Mouse (Mus musculus) lung, embryonic 15.5 days (tissue): ENCODE results near the gene Sox5. TPM values are rescaled to one million over a fixed set of nuclear protein-coding genes. Genes with fewer than 3 reads are reported as not detected.

Source experiments
- ATAC-seq: fragments of 200-750 bp; cut with Nextera tagmentation; 2 replicates; pipeline ENCODE4 v1.8.0; 2017; ENCODE audit warnings: moderate number of reproducible peaks, borderline replicate concordance; ENCODE audit not compliant: low FRiP score, low TSS enrichment; ENCODE audit errors: extremely low read depth
- H3K27ac ChIP-seq: fragments of 300-500 bp; sonication (generic); 2 replicates; pipeline ENCODE4 v1.5.1; 2015; ENCODE audit warnings: moderate library complexity, mild to moderate bottlenecking, inconsistent platforms
- H3K27me3 ChIP-seq: fragments of 300-500 bp; sonication (generic); 2 replicates; pipeline ENCODE4 v1.6.1; 2015; ENCODE audit warnings: inconsistent platforms
- H3K36me3 ChIP-seq: fragments of 300-500 bp; sonication (generic); 2 replicates; pipeline ENCODE4 v1.6.1; 2015; ENCODE audit warnings: inconsistent platforms
- H3K4me1 ChIP-seq: fragments of 300-500 bp; sonication (generic); 2 replicates; pipeline ENCODE4 v1.6.1; 2015; ENCODE audit warnings: inconsistent platforms
- H3K4me2 ChIP-seq: fragments of 300-500 bp; sonication (generic); 2 replicates; pipeline ENCODE4 v1.6.1; 2015; ENCODE audit warnings: inconsistent platforms, mild to moderate bottlenecking, moderate library complexity
- H3K4me3 ChIP-seq: fragments of 300-500 bp; sonication (generic); 2 replicates; pipeline ENCODE4 v1.5.1; 2015; ENCODE audit warnings: mild to moderate bottlenecking, inconsistent platforms
- H3K9ac ChIP-seq: fragments of 300-500 bp; sonication (generic); 2 replicates; pipeline ENCODE4 v1.6.1; 2015; ENCODE audit warnings: inconsistent platforms
- H3K9me3 ChIP-seq: fragments of 300-500 bp; sonication (generic); 2 replicates; pipeline ENCODE4 v1.6.1; 2016; ENCODE audit warnings: inconsistent platforms
- WGBS: fragments of 180-500 bp; shearing (Covaris S2); methylation state at CpG from one replicate; pipeline ENCODE4 v1.1.7; 2015; 5-methylcytosine and 5-hydroxymethylcytosine counted together
- polyA plus RNA-seq: library from polyadenylated mRNA; unstranded; fragments of >200 nt; fragmentation: Nextera tagmentation; extraction: Ambion mirVana; gene quantifications from 2 replicates; pipeline ENCODE4 v1.2.1, GENCODE M21; 2015

Gene Sox5
- polyA plus RNA-seq, 1 experiment from 2014 or later, result 23.7 TPM

DNA sequence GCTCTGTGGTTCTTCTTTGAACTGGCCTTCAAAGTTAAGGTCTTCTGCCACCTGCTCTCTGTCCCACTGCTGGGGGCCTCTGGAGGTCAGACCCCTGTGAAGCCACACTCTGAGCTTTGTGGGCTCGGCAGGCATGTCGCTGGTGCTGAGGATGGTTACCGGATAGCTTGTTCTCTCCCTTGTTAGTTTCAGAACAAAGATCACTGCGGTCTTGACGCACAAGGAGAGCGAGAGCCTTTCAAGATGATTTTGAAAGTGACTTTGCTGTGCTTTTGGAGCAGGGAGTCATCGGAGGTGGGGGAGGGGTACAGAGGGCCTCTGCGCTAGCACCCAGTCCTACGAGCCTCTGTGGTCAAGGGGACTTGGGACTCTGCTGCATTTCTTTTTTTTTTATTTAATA lies 240.5 kb downstream of the Sox5 start:
- H3K27ac ChIP-seq, result no peak overlapping the region
- no peaks in the 10 kb centered on the region for H3K27me3 ChIP-seq
- H3K9me3 ChIP-seq, result no peaks in the 10 kb centered on the region
- no peak overlapping the region for H3K4me2 ChIP-seq
- WGBS, result 84% methylated on average over 9 of the region's 9 CpGs
- no peaks in the 10 kb centered on the region for H3K36me3 ChIP-seq
- ATAC-seq, result no peak
- no peak overlapping the region for H3K4me3 ChIP-seq
- no peak overlapping the region for H3K9ac ChIP-seq
- H3K4me1 ChIP-seq, result no peaks in the 10 kb centered on the region

DNA sequence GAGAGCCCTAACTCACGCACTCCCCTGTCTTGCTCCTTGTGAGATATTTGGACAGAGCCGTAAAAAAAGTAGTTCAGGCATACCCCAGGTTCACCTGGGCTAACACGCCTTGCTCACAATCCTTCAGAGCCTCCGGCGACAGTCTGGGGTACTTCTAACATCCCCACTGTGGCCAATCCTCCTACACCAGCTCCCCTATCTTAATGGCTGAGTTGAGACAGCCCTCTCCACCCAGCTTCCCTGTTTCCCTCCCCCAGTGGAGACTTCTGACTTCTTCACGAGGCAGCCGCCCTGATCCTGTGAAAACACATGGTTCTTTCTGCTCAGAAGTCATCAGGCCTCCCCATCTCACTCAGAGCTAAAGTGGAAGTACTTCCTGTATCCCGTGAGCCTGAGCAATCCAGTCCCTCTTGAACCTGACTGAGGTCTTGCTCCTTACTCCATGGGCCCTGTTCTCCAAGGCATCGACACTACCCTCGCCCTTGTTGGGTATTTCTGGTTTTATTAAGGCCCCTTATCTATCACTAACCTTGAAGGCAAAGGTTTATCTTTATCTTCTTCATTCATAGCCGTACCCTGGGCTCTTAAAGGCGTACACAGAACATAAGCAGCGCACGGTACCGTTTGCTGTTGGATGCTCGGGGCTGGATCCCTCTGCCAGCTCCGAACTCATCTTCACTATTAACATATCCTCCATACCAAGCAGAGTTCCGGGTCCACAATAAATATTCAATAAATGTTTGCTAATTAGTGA lies 242.2 kb downstream of the Sox5 start:
- Histone ChIP-seq H3K36me3 (no peaks in the 10 kb centered on the region), H3K9ac (no peak overlapping the region), H3K4me1 (no peaks in the 10 kb centered on the region), H3K27me3 (no peaks in the 10 kb centered on the region), H3K4me3 (no peak overlapping the region), H3K9me3 (no peaks in the 10 kb centered on the region), H3K4me2 (no peak overlapping the region), H3K27ac (no peak overlapping the region)
- no peak for ATAC-seq
- 74% methylated on average over 18 of the region's 18 CpGs for WGBS

DNA sequence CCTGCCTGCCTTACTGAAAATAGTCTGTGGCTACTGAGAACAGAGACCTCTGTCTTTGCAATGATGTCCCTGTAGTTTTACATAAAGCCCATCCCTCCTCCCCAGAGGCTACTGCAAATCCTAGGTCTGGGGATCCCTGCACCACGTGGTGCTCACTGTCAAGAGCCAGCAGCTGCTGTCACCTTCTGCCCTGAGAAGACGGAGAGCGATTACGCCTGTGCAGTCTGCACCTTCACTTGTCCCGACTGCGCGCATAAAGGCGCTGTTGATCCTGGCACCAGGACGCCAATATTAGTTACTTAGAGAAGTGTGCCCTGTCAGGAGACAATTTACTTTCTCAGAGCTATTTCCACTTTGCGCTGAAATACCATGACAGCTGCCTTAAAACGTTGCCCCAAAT lies 258.3 kb downstream of the Sox5 start:
- no peak for ATAC-seq

DNA sequence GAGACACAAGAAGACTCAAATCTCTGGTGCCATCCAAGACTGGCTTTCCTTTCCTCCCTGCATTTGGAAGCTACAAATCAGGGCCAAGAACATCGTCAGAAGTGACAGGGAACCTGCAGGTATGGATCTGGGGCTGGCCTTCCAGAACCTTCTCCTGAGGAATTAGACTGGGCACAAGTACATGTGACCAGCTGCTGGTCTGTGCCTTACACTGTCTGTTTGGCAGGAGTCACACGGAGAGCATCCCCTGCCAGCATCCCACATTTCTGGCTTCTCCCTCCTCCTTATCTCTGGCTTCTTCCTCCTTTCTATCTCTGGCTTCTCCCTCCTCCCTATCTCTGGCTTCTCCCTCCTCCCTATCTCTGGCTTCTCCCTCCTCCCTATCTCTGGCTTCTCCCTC lies 263.0 kb downstream of the Sox5 start:
- Histone ChIP-seq H3K36me3 (no peaks in the 10 kb centered on the region), H3K4me1 (peaks cover 4% of the 10 kb centered on the region), H3K9me3 (no peaks in the 10 kb centered on the region; the same call in 1 of the 2 replicates), H3K4me2 (no peak overlapping the region), H3K4me3 (no peak overlapping the region), H3K27ac (no peak overlapping the region), H3K9ac (no peak overlapping the region), H3K27me3 (no peaks in the 10 kb centered on the region)
- WGBS, result 86% methylated on average over 2 of the region's 2 CpGs
- no peak for ATAC-seq

More for the DNA sequence above, 258.3 kb downstream of the Sox5 start:
- no peaks in the 10 kb centered on the region for H3K36me3 ChIP-seq
- H3K4me2 ChIP-seq, result no peak overlapping the region
- H3K9ac ChIP-seq, result no peak overlapping the region
- no peaks in the 10 kb centered on the region for H3K27me3 ChIP-seq
- no peak overlapping the region for H3K4me3 ChIP-seq
- no peak overlapping the region for H3K27ac ChIP-seq
- WGBS, result 44% methylated on average over 11 of the region's 11 CpGs
- H3K4me1 ChIP-seq, result no peaks in the 10 kb centered on the region
- H3K9me3 ChIP-seq, result no peaks in the 10 kb centered on the region; the same call in 1 of the 2 replicates

DNA sequence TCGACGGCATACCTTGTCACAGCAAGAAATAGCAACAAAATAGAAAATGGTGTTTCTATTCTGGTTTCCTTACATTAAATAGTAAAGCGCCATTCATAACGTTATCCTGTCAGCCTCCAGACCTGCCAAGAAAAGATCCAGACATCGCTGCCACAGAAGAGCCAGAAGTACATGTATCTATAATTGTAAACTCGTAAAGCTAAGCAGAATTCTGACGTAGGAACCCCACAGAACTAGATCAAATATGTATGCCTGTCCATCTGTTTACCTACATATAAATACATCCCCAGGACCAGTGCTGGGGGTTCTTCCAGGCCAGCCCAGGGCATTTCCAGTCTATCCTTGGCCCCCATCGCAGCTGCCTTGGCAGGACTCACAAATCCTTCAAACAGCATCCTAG lies 265.9 kb downstream of the Sox5 start:
- Histone ChIP-seq H3K27ac (no peak overlapping the region), H3K9ac (no peak overlapping the region), H3K27me3 (no peaks in the 10 kb centered on the region), H3K4me1 (peaks cover 13% of the 10 kb centered on the region), H3K4me3 (no peak overlapping the region), H3K9me3 (no peaks in the 10 kb centered on the region; the same call in 1 of the 2 replicates), H3K36me3 (no peaks in the 10 kb centered on the region), H3K4me2 (no peak overlapping the region)
- ATAC-seq, result no peak
- WGBS, result 75% methylated on average over 8 of the region's 8 CpGs

DNA sequence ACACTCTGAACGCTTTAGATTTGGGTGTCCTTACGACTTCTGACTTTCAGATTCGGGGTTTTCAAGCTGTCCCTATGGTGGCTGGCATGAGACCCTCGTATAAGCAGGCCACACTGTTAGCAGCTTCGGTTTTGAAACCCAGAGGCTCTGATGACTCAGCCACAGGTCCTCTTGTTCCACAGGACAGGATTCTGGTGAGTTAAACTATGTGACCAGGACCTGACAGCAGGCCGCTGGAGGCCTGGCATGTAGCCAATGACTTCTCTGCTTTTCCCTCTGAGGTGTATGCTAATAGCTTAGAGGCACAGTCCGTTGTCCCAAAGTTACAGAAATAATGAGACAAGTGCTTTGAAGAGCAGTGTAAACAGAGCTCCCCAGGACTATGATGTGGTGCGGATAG lies 268.0 kb downstream of the Sox5 start:
- H3K4me3 ChIP-seq, result no peak overlapping the region
- H3K27ac ChIP-seq, result no peak overlapping the region
- no peaks in the 10 kb centered on the region for H3K36me3 ChIP-seq
- 32% methylated on average over 8 of the region's 8 CpGs for WGBS
- H3K9ac ChIP-seq, result no peak overlapping the region
- no peaks in the 10 kb centered on the region for H3K9me3 ChIP-seq
- no peaks in the 10 kb centered on the region for H3K27me3 ChIP-seq
- no peak overlapping the region for H3K4me2 ChIP-seq
- H3K4me1 ChIP-seq, result peaks cover 13% of the 10 kb centered on the region
- ATAC-seq, result no peak

DNA sequence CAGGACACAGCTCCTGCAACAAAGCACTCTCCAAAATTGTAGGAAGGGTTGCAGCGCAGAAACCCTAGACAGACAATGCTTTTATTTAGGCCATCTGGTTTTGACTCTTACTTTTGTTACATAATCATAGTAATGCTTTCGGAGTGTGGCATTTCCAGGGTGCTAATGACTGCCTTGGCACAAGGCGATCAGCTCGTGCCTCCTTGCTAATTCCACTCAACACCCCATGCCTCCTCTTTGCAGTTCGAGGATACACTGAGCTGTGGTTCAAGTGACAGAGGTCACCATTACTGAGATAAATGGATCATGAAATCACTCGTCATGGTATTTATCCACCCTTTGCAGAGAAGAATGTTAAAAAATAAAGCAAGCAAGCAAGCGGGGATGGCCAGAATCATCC lies 269.9 kb downstream of the Sox5 start:
- no peak overlapping the region for H3K27ac ChIP-seq
- ATAC-seq, result no peak
- no peak overlapping the region for H3K4me3 ChIP-seq
- peaks cover 13% of the 10 kb centered on the region for H3K4me1 ChIP-seq
- H3K4me2 ChIP-seq, result no peak overlapping the region
- H3K9ac ChIP-seq, result no peak overlapping the region
- no peaks in the 10 kb centered on the region for H3K36me3 ChIP-seq
- 76% methylated on average over 7 of the region's 7 CpGs for WGBS
- H3K9me3 ChIP-seq, result no peaks in the 10 kb centered on the region
- no peaks in the 10 kb centered on the region for H3K27me3 ChIP-seq

DNA sequence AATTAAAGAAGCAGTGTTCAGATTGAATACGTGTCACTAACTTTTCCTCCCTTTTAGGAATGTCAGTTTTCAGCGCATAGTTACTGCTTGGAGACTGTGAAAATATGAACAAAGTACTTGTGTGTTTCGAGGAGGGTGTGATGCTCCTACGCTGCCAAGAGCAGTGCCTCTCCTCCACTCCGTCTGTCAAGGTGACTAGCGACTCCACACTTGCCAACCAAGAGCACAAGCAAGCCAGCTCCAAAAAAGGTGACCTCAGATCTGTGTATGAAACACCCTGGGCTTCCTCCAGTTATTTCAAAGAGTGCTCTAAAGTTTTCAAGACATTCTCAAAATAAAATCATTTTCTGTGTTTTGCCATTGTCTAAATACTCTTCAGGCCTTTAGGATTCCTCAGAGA lies 271.6 kb downstream of the Sox5 start:
- H3K27me3 ChIP-seq, result no peaks in the 10 kb centered on the region
- no peaks in the 10 kb centered on the region for H3K9me3 ChIP-seq
- 75% methylated on average over 6 of the region's 6 CpGs for WGBS
- no peaks in the 10 kb centered on the region for H3K36me3 ChIP-seq
- no peak overlapping the region for H3K4me3 ChIP-seq
- H3K4me1 ChIP-seq, result peaks cover 13% of the 10 kb centered on the region
- H3K4me2 ChIP-seq, result no peak overlapping the region
- ATAC-seq, result no peak
- H3K27ac ChIP-seq, result no peak overlapping the region
- H3K9ac ChIP-seq, result no peak overlapping the region

DNA sequence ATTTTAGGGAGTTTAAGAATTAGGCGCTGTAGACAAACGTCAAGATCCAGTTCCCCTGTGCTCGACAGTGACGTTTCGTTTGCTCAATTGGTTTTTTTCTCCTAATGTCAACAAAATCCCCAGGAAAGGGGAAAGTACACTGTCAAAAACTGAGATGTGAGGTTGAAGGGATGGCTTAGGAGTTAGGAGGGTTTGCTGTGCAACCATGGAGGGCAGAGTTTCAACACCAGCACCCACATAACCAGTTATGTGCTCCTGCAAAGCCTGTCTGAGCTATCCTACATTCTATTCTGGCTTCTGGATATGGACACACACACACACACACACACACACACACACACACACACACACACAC lies 277.6 kb downstream of the Sox5 start:
- Histone ChIP-seq H3K4me3 (no peak overlapping the region), H3K27me3 (no peaks in the 10 kb centered on the region), H3K27ac (peak overlapping the region; percentile 55; the same call in 1 of the 2 replicates), H3K4me1 (peaks cover 7% of the 10 kb centered on the region; the same call in 1 of the 2 replicates), H3K4me2 (no peak overlapping the region), H3K9me3 (no peaks in the 10 kb centered on the region), H3K9ac (no peak overlapping the region), H3K36me3 (no peaks in the 10 kb centered on the region)
- no peak for ATAC-seq
- WGBS, result 15% methylated on average over 5 of the region's 5 CpGs

DNA sequence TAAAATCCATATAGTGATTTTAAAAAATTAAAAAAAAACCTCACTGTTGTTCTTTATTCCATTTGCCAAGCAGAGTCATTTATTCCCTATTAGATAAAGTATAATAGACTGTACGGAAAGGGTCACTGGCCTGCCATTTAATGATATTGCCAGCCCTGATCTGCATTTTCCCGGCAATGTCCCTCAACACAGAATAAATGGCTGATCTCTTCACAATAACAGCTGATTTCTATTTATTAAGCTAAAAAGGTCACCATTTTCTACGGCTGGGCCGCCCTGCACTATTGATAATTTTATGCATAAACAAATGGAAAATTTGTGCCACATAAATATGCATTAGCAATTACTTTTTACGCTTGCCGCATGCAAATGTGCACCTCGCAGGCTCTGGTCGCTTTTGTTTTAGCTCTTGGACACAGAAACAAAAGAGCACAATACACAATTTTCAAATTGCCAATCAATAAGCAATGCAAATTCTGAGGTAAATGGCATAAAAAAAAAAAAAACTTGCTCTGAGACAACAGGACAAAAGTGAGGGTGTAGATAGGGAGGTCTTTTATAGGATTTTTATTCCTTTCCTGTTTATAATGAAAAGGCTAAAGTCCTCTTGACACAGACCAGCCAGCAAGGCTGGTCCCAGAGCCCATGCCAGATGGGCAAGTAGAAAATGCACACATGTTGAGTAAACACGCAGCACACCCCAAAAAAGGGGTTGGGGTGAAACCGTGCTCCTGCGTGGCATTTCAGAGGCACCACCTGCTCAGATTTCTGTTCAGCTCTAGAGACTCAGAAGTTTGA lies 278.2 kb downstream of the Sox5 start:
- H3K4me2 ChIP-seq, result no peak overlapping the region
- no peak overlapping the region for H3K4me3 ChIP-seq
- peaks cover 7% of the 10 kb centered on the region; the same call in 1 of the 2 replicates for H3K4me1 ChIP-seq
- no peaks in the 10 kb centered on the region for H3K9me3 ChIP-seq
- peak overlapping the region; percentile 55; the same call in 1 of the 2 replicates for H3K27ac ChIP-seq
- no peaks in the 10 kb centered on the region for H3K27me3 ChIP-seq
- ATAC-seq, result no peak
- 79% methylated on average over 11 of the region's 11 CpGs for WGBS
- H3K36me3 ChIP-seq, result no peaks in the 10 kb centered on the region
- no peak overlapping the region for H3K9ac ChIP-seq

DNA sequence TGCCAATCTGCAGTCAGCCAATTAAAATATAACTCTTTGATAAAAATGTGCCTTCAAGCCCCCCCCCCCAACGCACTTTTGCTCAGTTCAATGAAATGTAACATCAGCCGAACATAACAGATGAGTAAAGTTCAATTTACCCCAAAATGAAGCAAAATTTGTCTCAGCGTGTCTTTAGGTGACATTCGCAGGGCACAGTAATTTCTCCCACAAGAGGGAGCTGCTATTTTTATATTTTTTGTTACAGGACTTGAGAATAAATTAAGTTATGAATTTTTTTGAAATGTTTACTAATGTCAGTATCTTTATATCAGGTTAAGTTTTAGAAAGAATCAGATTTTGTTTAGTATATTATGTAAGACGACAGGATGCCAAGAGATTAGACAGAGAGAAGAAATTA lies 280.3 kb downstream of the Sox5 start:
- Histone ChIP-seq H3K27me3 (no peaks in the 10 kb centered on the region), H3K36me3 (no peaks in the 10 kb centered on the region), H3K4me1 (peaks cover 7% of the 10 kb centered on the region; the same call in 1 of the 2 replicates), H3K4me3 (no peak overlapping the region), H3K4me2 (no peak overlapping the region), H3K9ac (no peak overlapping the region), H3K27ac (no peak overlapping the region), H3K9me3 (no peaks in the 10 kb centered on the region)
- no peak for ATAC-seq
- 70% methylated on average over 5 of the region's 5 CpGs for WGBS

DNA sequence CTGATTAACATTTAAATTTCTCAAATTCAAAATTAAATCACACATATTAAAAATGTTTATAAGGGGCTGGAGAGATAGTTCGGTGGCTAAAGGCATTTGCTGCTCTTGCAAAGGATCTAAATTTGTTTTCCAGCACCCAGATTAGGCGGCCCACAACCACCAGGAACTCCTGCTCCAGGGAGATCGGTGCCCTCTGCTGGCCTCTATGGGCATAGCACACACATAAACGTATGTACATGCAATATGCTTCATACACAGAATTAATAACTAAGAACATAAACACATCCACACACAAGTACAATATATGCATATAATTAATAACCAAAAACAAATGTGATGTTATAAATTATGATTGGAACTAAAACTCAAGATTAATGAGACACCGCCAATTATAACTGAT lies 283.6 kb downstream of the Sox5 start:
- no peak for ATAC-seq
- H3K36me3 ChIP-seq, result no peaks in the 10 kb centered on the region
- H3K4me3 ChIP-seq, result no peak overlapping the region
- no peak overlapping the region for H3K4me2 ChIP-seq
- 92% methylated on average over 5 of the region's 5 CpGs for WGBS
- no peaks in the 10 kb centered on the region for H3K9me3 ChIP-seq
- H3K9ac ChIP-seq, result no peak overlapping the region
- H3K4me1 ChIP-seq, result no peaks in the 10 kb centered on the region
- no peak overlapping the region for H3K27ac ChIP-seq
- no peaks in the 10 kb centered on the region for H3K27me3 ChIP-seq
